Mouse (Mus musculus) olfactory bulb, adult 2 months (tissue): ENCODE results near the gene Rab3a.

Experiments
- CTCF ChIP-seq: fragments of 200-500 bp; IDR thresholded peaks from 2 replicates; pipeline ENCODE4 v1.5.1; 2012; ENCODE audit warnings: low read depth, mild to moderate bottlenecking, low read length, moderate library complexity; ENCODE audit not compliant: insufficient read depth
- POLR2A ChIP-seq: fragments of 200-500 bp; IDR thresholded peaks from 2 replicates; pipeline ENCODE4 v1.6.1; 2012; ENCODE audit warnings: mild to moderate bottlenecking, low read depth, low read length, moderate library complexity; ENCODE audit not compliant: insufficient read depth

DNA sequence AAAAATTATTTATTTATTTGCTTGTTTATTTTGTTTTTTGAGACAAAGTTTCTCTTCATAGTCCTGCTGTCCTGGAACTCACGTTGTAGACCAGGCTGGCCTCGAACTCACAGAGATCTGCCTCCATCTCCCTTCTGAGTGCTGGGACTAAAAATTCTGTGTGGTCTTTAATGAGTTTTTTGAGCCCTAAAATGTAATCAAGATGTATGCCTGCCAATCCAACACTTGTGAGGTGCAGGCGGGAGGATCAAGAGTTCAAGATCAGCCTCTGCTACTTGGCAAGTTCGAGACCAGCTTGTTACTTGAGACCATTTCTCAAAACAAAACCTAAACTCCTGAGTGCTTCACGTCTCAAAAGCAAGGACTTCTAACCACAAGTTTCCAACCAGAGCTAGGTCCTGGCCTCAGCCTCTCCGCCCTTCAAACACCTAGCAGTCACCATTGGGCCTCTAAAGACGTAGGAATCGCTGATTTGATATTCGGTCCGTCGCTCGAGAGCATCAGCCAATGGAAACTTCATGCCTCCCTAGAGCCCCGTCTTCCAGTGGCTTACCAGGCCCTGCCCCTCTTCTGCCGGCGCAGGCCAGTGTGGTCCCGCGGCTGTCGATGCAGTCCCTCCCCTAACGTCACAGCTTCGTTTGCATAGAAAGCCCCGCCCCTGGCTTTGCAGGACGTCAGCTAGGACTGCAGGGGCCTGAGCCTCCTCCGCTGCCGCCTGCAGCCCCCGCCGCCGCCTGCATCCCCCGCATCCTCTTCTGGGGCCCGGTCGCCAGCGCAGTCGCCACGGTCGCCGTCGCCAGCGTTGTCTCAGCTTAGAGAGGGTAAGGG lies at the start of gene Rab3a:
- no peak for TF ChIP-seq CTCF
- peak; percentile 69 for TF ChIP-seq POLR2A
